Mouse (Mus musculus) bone marrow, adult 2 months (tissue): ENCODE measurements around the gene Fgr.

Experiments
- CTCF ChIP-seq: fragments of 200-500 bp; IDR thresholded peaks from 2 replicates; pipeline ENCODE4 v1.5.1; 2011; ENCODE audit warnings: low read length, control low read depth; ENCODE audit not compliant: control insufficient read depth, insufficient read depth
- POLR2A ChIP-seq: fragments of 200-500 bp; IDR thresholded peaks from 2 replicates; pipeline ENCODE4 v1.6.1; 2011; ENCODE audit warnings: low read depth, mild to moderate bottlenecking, control low read depth, low read length, borderline replicate concordance; ENCODE audit not compliant: control insufficient read depth

DNA sequence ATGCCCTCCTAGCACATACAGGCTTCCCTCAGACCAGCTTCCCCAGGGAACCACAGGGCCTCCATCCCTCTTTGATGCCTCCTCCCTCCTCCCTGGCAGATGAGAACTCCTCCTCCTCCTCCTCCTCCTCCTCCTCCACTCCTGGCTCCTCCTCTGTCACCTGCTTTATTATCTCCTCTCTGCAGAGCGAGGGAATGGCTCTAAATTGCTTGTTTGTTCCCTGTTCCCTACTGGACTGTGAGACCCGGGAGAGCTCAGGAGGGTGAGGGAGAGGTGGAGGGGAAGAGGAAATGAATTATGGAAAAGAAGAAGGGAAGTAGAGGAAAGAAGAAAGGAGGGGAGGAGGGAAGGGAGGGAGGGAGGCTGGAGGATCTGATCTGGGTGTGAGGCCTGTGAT is 18.5 kb upstream of the Fgr start:
- no peak for TF ChIP-seq CTCF
- no peak for TF ChIP-seq POLR2A
